Mouse (Mus musculus) myocyte (in vitro differentiated cells): Measurements from ENCODE around the gene Rps6ka2. TPM values are rescaled to one million over a fixed set of nuclear protein-coding genes. Genes with fewer than 3 reads are reported as not detected.
A peak's percentile ranks its signal among the peaks of the same experiment; 100 is the strongest.

ENCODE experiments used
- H3K27me3 ChIP-seq: one replicate; pipeline ENCODE4 v1.6.1; 2011; ENCODE audit not compliant: control insufficient read depth, insufficient read depth, insufficient read length
- H3K36me3 ChIP-seq: one replicate; pipeline ENCODE4 v1.6.1; 2011; ENCODE audit not compliant: control insufficient read depth, insufficient read depth
- H3K4me2 ChIP-seq: one replicate; pipeline ENCODE4 v1.6.1; 2011; ENCODE audit warnings: low read depth, control low read depth
- H3K4me3 ChIP-seq: one replicate; pipeline ENCODE4 v1.5.1; 2011; ENCODE audit warnings: mild to moderate bottlenecking, control low read depth, moderate library complexity
- H3K79me2 ChIP-seq: one replicate; pipeline ENCODE4 v1.6.1; 2011; ENCODE audit not compliant: control insufficient read depth, insufficient read depth
- H3ac ChIP-seq: one replicate; pipeline ENCODE4 v1.6.1; 2011; ENCODE audit not compliant: control insufficient read depth, insufficient read length
- CEBPB ChIP-seq: IDR thresholded peaks from 2 replicates; pipeline ENCODE4 v1.6.1; 2011; ENCODE audit warnings: mild to moderate bottlenecking, moderate library complexity; ENCODE audit not compliant: poor library complexity, insufficient read depth, severe bottlenecking
- E2F4 ChIP-seq: IDR thresholded peaks from one replicate; pipeline ENCODE4 v1.6.1; 2011; ENCODE audit warnings: mild to moderate bottlenecking, control low read depth, moderate library complexity; ENCODE audit not compliant: insufficient read depth
- MAX ChIP-seq: IDR thresholded peaks from one replicate; pipeline ENCODE4 v1.6.1; 2011; ENCODE audit warnings: low read depth, mild to moderate bottlenecking, control low read depth
- MYOD1 ChIP-seq, 3 experiments: IDR thresholded peaks; one replicate each; pipeline ENCODE4 v1.6.1; 2011; ENCODE audit warnings: control low read depth in 2 of 3, low read depth in 2 of 3, mild to moderate bottlenecking in 2 of 3, moderate library complexity in 1 of 3; ENCODE audit not compliant: insufficient read length in 2 of 3, control insufficient read depth in 1 of 3
- MYOG ChIP-seq, 3 experiments: IDR thresholded peaks; one replicate each; pipeline ENCODE4 v1.6.1; 2011; ENCODE audit warnings: control low read depth in 2 of 3, low read depth in 2 of 3, mild to moderate bottlenecking in 2 of 3; ENCODE audit not compliant: insufficient read length in 2 of 3, control insufficient read depth in 1 of 3, insufficient read depth in 1 of 3
- POLR2A ChIP-seq: IDR thresholded peaks from one replicate; pipeline ENCODE4 v1.6.1; 2011; ENCODE audit warnings: low read depth, mild to moderate bottlenecking, control low read depth, moderate library complexity; ENCODE audit not compliant: insufficient read length
- POLR2AphosphoS2 ChIP-seq: IDR thresholded peaks from one replicate; pipeline ENCODE4 v1.6.1; 2011; ENCODE audit warnings: low read depth, control low read depth; ENCODE audit not compliant: insufficient read length
- REST ChIP-seq: IDR thresholded peaks from one replicate; pipeline ENCODE4 v1.6.1; 2011; ENCODE audit warnings: mild to moderate bottlenecking, control low read depth, moderate library complexity; ENCODE audit not compliant: insufficient read depth, insufficient read length
- SRF ChIP-seq: IDR thresholded peaks from one replicate; pipeline ENCODE4 v1.6.1; 2011; ENCODE audit warnings: low read depth; ENCODE audit not compliant: control insufficient read depth, insufficient read length
- TCF12 ChIP-seq: IDR thresholded peaks from one replicate; pipeline ENCODE4 v1.6.1; 2011; ENCODE audit warnings: mild to moderate bottlenecking, control low read depth; ENCODE audit not compliant: poor library complexity, insufficient read depth, severe bottlenecking
- TCF3 ChIP-seq: IDR thresholded peaks from one replicate; pipeline ENCODE4 v1.6.1; 2011; ENCODE audit warnings: low read depth, control low read depth; ENCODE audit not compliant: insufficient read length
- USF1 ChIP-seq: IDR thresholded peaks from one replicate; pipeline ENCODE4 v1.6.1; 2011; ENCODE audit warnings: low read depth, mild to moderate bottlenecking, control low read depth, moderate library complexity
- polyA plus RNA-seq: library from polyadenylated mRNA; unstranded; fragments of >200 nt; fragmentation: generic; extraction: Trizol; gene quantifications from one replicate; pipeline ENCODE4 v1.2.1, GENCODE M21; 2012; ENCODE audit warnings: missing spikeins

The Rps6ka2 gene
- polyA plus RNA-seq, 1 experiment: 56.9 TPM

GRCm38 (mm10) chr17:7140399-7141174, 29.3 kb upstream of the Rps6ka2 start:
- Histone ChIP-seq H3K4me3 (no peak overlapping the region), H3K36me3 (no peaks in the 10 kb centered on the region), H3K27me3 (no peaks in the 10 kb centered on the region), H3ac (no peak overlapping the region), H3K79me2 (no peaks in the 10 kb centered on the region), H3K4me2 (peak overlapping the region; percentile 49)
- TF ChIP-seq SRF: peak; percentile 14
- 0 out of 2 replicates have a peak, but pooled peaks have one; percentile 21 for TF ChIP-seq CEBPB
- no peak for TF ChIP-seq E2F4
- TF ChIP-seq MYOD1 (IDR thresholded peaks at IDR 0.05; ENCODE audit: control insufficient read depth in 1 of 3, insufficient read length in 2 of 3, low read depth in 2 of 3): peak in 2 of 3 experiments; percentile 94 to 95
- no peak for TF ChIP-seq POLR2AphosphoS2
- TF ChIP-seq TCF12: peak; percentile 93
- TF ChIP-seq MYOG (IDR thresholded peaks at IDR 0.05; ENCODE audit: control insufficient read depth in 1 of 3, insufficient read depth in 1 of 3, insufficient read length in 2 of 3, low read depth in 2 of 3): peak; percentile 67 to 97 (median 94)
- no peak for TF ChIP-seq USF1
- TF ChIP-seq POLR2A: no peak
- TF ChIP-seq TCF3: peak; percentile 95
- no peak for TF ChIP-seq MAX
- no peak for TF ChIP-seq REST

- Histone ChIP-seq H3K27me3 (peaks cover 7% of the 10 kb centered on the region), H3ac (no peak overlapping the region), H3K36me3 (no peaks in the 10 kb centered on the region), H3K79me2 (no peaks in the 10 kb centered on the region), H3K4me3 (no peak overlapping the region), H3K4me2 (no peak overlapping the region)
- no peak for TF ChIP-seq POLR2A
- no peak for TF ChIP-seq MYOG (IDR thresholded peaks at IDR 0.05; ENCODE audit: control insufficient read depth in 1 of 3, insufficient read depth in 1 of 3, insufficient read length in 2 of 3, low read depth in 2 of 3)
- no peak for TF ChIP-seq MYOD1 (IDR thresholded peaks at IDR 0.05; ENCODE audit: control insufficient read depth in 1 of 3, insufficient read length in 2 of 3, low read depth in 2 of 3)
- peak; percentile 8 for TF ChIP-seq USF1
Observed at GRCm38 (mm10) chr17:7142367-7142766, 27.5 kb upstream of the Rps6ka2 start.

DNA sequence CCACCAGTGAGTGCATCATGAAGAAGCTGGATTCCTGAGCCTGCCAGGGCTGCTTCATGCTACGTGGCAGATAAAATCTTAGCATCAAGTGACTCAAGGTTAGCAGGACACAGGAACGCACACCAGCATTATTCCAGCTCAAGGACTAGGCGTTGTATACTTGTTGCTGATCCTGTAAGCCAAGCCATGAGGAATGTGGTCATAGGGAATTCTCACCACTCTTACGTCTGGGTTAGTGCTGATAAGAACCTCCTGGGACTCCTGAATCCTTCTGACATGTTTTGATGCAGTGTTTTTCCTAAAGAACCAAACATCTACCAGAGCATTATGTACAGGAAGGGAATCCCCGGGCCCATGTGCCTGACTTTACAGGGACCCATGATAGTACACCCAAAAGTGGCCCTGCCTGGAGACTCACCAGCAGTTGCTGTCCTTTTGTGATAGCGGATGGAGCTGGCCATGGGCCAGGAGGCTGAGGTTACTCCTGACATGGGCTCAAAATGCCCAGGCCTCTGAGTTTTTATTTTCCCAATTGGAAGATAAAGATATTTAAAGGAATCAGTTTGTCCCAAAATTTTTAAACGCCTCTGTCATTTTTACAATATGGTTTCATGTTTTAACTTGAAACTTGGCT, 25.9 kb upstream of the Rps6ka2 start:
- no peak overlapping the region for H3K4me3 ChIP-seq
- no peaks in the 10 kb centered on the region for H3K36me3 ChIP-seq
- H3K27me3 ChIP-seq: peaks cover 13% of the 10 kb centered on the region
- no peaks in the 10 kb centered on the region for H3K79me2 ChIP-seq
- no peak overlapping the region for H3ac ChIP-seq
- no peak for TF ChIP-seq POLR2AphosphoS2
- no peak for TF ChIP-seq E2F4
- no peak for TF ChIP-seq CEBPB
- no peak for TF ChIP-seq TCF12
- no peak for TF ChIP-seq MYOG (IDR thresholded peaks at IDR 0.05; ENCODE audit: control insufficient read depth in 1 of 3, insufficient read depth in 1 of 3, insufficient read length in 2 of 3, low read depth in 2 of 3)
- TF ChIP-seq TCF3: no peak
- no peak for TF ChIP-seq POLR2A
- TF ChIP-seq MAX: no peak
- no peak for TF ChIP-seq MYOD1 (IDR thresholded peaks at IDR 0.05; ENCODE audit: control insufficient read depth in 1 of 3, insufficient read length in 2 of 3, low read depth in 2 of 3)
- no peak overlapping the region for H3K4me2 ChIP-seq

- no peak for TF ChIP-seq TCF3
- peak in 1 of 3 experiments; percentile 68 for TF ChIP-seq MYOG (IDR thresholded peaks at IDR 0.05; ENCODE audit: control insufficient read depth in 1 of 3, insufficient read depth in 1 of 3, insufficient read length in 2 of 3, low read depth in 2 of 3)
- TF ChIP-seq E2F4: no peak
- no peak for TF ChIP-seq REST
- TF ChIP-seq POLR2A: no peak
- TF ChIP-seq MAX: no peak
- TF ChIP-seq MYOD1 (IDR thresholded peaks at IDR 0.05; ENCODE audit: control insufficient read depth in 1 of 3, insufficient read length in 2 of 3, low read depth in 2 of 3): peak in 2 of 3 experiments; percentile 30 to 56
- TF ChIP-seq TCF12: no peak
- TF ChIP-seq SRF: no peak
- no peak for TF ChIP-seq POLR2AphosphoS2
- TF ChIP-seq CEBPB: no peak
- no peak for TF ChIP-seq USF1
- H3K79me2 ChIP-seq: no peaks in the 10 kb centered on the region
- H3K4me3 ChIP-seq: no peak overlapping the region
Observed at GRCm38 (mm10) chr17:7145373-7146058, 24.4 kb upstream of the Rps6ka2 start.

More at GRCm38 (mm10) chr17:7145373-7146058, 24.4 kb upstream of the Rps6ka2 start:
- Histone ChIP-seq H3ac (no peak overlapping the region), H3K27me3 (peaks cover 13% of the 10 kb centered on the region), H3K36me3 (no peaks in the 10 kb centered on the region), H3K4me2 (no peak overlapping the region)
